Mouse (Mus musculus) gastrocnemius, postnatal 10 days (tissue): Measurements from ENCODE around the gene Zfp108. TPM values are rescaled to one million over a fixed set of nuclear protein-coding genes. Genes with fewer than 3 reads are reported as not detected.

ENCODE experiments used
- DNase-seq: peaks from one replicate; pipeline ENCODE4 v3.0.0; 2021; ENCODE audit warnings: mixed read lengths
- total RNA-seq, 2 experiments: library from RNA; stranded (reverse); gene quantifications; 2 replicates each; pipeline ENCODE4 v1.2.3; 2021

The Zfp108 gene
- total RNA-seq, 2 experiments from 2014 or later = 1.5 to 1.6 TPM

- no peak for DNase-seq
Measured at GRCm38 (mm10) chr7:24286090-24286489, 31.5 kb downstream of the Zfp108 start.

GRCm38 (mm10) chr7:24286916-24287315 is 32.3 kb downstream of the Zfp108 start:
- DNase-seq = no peak

DNA sequence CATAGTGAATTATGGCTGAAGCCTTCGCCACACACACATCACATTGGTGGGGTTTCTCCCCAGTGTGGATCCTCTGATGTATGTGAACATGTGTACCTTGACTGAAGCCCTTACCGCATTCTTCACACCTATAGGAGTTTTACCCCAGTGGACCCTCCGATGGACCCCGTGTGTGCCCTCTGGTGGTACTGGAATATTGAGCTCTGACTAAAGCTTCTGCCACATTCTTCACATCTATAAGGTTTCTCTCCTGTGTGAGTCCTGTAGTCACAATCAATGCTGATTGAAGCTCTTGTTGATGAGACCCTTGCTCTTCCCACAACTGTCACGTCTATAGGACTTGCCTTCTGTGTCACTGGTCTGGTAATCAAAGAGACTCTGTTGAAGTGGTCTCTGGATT is 33.1 kb downstream of the Zfp108 start:
- no peak for DNase-seq

- DNase-seq = no peak
Measured at GRCm38 (mm10) chr7:24288512-24288911, 33.9 kb downstream of the Zfp108 start.

GRCm38 (mm10) chr7:24290106-24290693 is 35.6 kb downstream of the Zfp108 start:
- DNase-seq = no peak

DNA sequence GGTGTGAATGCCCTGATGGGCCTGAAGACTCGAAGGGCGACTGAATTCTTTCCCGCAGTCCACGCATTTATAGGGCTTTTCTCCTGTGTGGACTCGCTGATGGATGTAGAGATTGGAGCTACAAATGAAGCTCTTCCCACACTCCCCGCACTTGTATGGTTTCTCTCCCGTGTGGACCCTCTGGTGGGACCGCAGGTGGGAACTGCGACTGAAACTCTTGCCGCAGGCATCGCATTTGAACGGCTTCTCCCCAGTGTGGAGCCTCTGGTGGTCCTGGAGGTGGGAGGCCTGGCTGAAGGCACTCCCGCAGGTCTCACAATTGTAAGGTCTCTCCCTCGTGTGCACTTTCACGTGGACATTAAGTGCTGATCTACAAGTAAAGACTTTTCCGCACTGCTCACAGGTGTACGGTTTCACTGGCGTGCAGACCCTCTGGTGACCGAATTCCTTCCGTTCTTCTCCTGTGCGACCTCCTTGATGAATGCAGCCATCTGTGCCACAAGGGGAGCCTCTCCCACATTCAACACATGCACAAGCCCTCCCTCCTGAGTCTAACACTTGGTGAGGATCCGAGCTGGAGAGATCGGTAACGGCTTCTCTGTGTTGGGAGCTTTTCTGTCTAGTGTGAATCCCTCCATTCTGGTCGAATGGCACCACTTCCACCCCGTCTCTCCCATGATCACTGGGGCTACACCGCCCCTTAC is 36.9 kb downstream of the Zfp108 start:
- DNase-seq = no peak

DNA sequence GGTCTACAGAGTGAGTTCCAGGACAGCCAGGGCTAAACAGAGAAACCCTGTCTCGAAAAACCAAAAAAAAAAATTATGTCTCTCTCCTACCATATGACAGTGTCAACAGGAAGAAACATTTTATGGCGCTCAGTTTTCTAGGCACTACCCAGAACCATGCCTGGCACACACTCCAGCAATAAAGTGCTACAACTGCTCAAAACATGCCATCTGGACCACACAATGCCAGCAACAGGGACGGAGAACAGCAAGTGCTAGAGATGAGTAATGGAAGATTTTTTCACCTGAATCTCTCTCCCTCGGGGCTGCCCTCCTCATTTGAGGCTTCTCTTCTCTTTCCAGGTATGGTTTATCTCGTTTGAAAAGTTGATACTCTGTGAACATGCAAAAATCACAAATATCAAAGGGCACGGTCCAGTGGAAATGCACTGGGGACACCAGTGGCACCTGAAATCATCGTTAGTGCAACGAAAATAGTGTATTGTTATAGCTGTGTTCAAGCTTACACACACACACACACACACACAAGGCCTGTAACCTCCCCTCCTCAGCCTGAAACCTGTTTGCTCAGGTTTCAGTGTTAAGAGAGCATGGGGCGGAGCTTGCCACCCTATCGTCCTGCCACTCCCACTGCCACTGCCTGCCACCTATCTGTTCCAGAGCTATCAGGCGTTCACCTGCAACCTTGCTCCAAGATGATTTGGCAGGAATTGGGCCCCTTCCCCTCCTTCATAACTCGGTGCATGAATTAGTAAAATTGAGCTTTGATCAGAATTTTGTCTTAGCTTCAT is 38.7 kb downstream of the Zfp108 start:
- no peak for DNase-seq

- no peak for DNase-seq
Measured at GRCm38 (mm10) chr7:24294763-24295162, 40.2 kb downstream of the Zfp108 start.

DNA sequence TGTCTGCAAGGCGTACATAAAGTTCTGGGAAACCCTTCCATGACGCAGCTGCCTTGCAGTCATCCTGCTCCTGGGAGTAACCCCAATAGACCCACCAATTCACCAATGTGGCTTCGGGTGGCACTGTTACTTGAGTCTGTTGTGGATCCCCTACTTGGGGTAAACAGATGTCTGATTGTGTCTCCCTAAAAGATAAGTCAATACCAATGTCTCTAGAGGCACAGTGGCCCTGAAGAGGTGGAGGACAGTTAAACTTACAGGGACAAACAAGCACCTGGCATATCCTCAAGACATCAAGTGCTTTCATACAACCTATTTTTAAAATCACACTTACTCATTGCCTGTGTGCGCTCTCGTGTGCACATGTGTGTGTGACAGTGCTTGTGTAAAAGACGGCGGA is 40.8 kb downstream of the Zfp108 start:
- DNase-seq = no peak

DNA sequence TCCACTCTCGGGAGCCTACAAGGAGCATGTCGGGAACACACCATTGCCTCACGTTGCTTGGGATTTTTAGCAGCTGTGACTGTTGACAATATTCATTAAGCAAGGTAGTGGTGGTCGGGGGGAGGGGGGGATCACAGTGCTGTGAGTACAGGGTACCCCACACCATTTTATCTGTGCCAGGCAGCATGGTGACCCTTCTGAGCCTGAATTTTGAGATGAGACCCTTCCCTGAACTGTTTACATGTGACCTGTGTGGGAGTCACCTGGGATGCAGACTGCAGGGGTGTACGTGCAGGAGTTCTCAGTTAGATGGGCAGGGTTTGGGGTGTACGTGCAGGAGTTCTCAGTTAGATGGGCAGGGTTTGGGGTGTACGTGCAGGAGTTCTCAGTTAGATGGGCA is 41.8 kb downstream of the Zfp108 start:
- no peak for DNase-seq

DNA sequence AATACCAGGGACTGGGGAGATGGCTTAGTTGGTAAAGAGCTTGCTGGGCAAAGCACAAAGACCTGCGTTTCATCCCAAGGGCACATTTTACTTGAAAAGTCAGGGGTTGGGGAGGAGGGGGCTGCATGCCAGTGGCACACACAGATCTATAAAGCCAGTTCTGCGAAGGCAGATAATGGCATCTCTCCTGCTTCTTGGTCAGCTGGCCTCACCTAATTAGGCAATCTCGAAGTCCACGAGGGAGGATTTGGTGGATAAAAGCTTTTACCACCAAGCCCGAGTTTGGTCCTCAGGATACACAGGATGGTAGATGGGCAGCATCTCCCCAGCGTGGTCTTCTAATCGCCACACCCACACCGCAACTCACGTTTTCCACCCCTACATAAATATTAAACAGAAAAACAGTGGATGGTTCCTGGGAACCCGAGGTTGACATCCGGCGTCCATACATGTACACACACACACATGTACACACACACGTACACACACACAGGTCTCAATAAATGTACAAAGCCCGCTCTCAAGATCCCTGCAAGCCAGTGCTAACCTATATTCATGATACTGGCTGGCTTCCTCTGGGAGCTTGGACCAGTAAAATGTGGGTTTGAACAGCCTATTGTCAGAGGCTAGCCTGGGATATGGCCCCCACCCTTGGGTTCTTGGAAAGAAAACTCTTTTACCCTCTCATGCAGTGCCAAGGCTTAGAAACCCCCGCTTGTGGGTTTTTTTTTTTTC is 42.9 kb downstream of the Zfp108 start:
- DNase-seq = no peak

- no peak for DNase-seq
Measured at GRCm38 (mm10) chr7:24298635-24298972, 44.0 kb downstream of the Zfp108 start.

GRCm38 (mm10) chr7:24298973-24299708 is 44.5 kb downstream of the Zfp108 start:
- peak; percentile 59 for DNase-seq

- no peak for DNase-seq
Measured at GRCm38 (mm10) chr7:24299823-24300481, 45.4 kb downstream of the Zfp108 start.

- DNase-seq = peak; percentile 12
Measured at GRCm38 (mm10) chr7:24300771-24301282, 46.2 kb downstream of the Zfp108 start, which contains the start of gene Zfp61. TSS of gene Zfp61 (minus strand) at chr7:24301232.

Other genes starting within 250 kb of the Zfp108 start
- not detected for gene Vmn1r183, start 201.5 kb upstream of the Zfp108 start, total RNA-seq
- gene Zfp180, start 172.9 kb upstream of the Zfp108 start, total RNA-seq = 1 to 10 TPM; 6.4 to 7.0 TPM
- gene Zfp112, start 142.5 kb upstream of the Zfp108 start, total RNA-seq = 1 to 10 TPM; 2.8 to 4.1 TPM
- gene Zfp235, start 120.6 kb upstream of the Zfp108 start, total RNA-seq = 1 to 10 TPM; 5.1 to 7.5 TPM
- gene Zfp114, start 79.7 kb upstream of the Zfp108 start, total RNA-seq = under 1 TPM; 0.26 to 0.81 TPM
- gene Zfp111, start 43.4 kb upstream of the Zfp108 start, total RNA-seq = 1 to 10 TPM; 5.0 to 6.7 TPM
- 1 to 10 TPM; 1.6 to 2.4 TPM for gene Zfp109, start 17.2 kb upstream of the Zfp108 start, total RNA-seq
- 1 to 10 TPM; 2.9 to 4.2 TPM for gene Zfp93, start 15.6 kb downstream of the Zfp108 start, total RNA-seq
- gene Zfp61, start 46.4 kb downstream of the Zfp108 start, total RNA-seq = 1 to 10 TPM; 4.2 to 5.6 TPM
- gene Zfp94, start 61.9 kb downstream of the Zfp108 start, total RNA-seq = 1 to 10 TPM; 2.1 to 4.0 TPM
- not detected for gene Tescl, start 79.1 kb downstream of the Zfp108 start, total RNA-seq
- not detected for gene Lypd5, start 94.4 kb downstream of the Zfp108 start, total RNA-seq
- 1 to 10 TPM in 1 of 2 experiments, under 1 TPM in 1; 0.14 to 1.8 TPM for gene Kcnn4, start 115.5 kb downstream of the Zfp108 start, total RNA-seq
- gene Smg9, start 144.8 kb downstream of the Zfp108 start, total RNA-seq = 10 to 100 TPM; 15.4 to 17.1 TPM
- gene Irgc1, start 197.5 kb downstream of the Zfp108 start, total RNA-seq = under 1 TPM in 1 of 2 experiments, not detected in 1; 0.21 TPM
- gene Plaur, start 207.7 kb downstream of the Zfp108 start, total RNA-seq = 1 to 10 TPM; 2.0 to 3.0 TPM
- 10 to 100 TPM; 14.7 to 17.4 TPM for gene Cadm4, start 227.2 kb downstream of the Zfp108 start, total RNA-seq